Mouse (Mus musculus): ENCODE data around the gene Ptcd1. TPM values are rescaled to one million over a fixed set of nuclear protein-coding genes. Genes with fewer than 3 reads are reported as not detected.
A peak's percentile ranks its signal among the peaks of the same experiment; 100 is the strongest.

The Ptcd1 gene
- total and polyA plus RNA-seq, 3 experiments = 21.0 to 22.3 TPM; not detected in 1

- no peaks in the 10 kb centered on the region for H3K27me3 ChIP-seq (ENCODE audit: control insufficient read depth in 1 of 2, insufficient read depth in 2 of 2, low read length in 2 of 2)
- peaks cover 0 to 18% of the 10 kb centered on the region in 2 experiments; a peak in 2 of 4 replicates for H3K4me1 ChIP-seq (ENCODE audit: control insufficient read depth in 1 of 2, insufficient read depth in 2 of 2, low read length in 2 of 2)
- H3K9ac ChIP-seq (ENCODE audit: control insufficient read depth, low read depth, low read length, poor library complexity, severe bottlenecking) = peak overlapping the region; percentile 95
- peak overlapping the region; percentile 32; the same call in 1 of the 2 replicates for H3K27ac ChIP-seq (ENCODE audit: control insufficient read depth, low read depth, low read length)
- DNase-seq (ENCODE audit: low read depth, low spot score) = peak; percentile 56
- peaks cover 17% of the 10 kb centered on the region for H3K79me2 ChIP-seq (ENCODE audit: control insufficient read depth, insufficient read depth, low read length, poor library complexity)
- TF ChIP-seq USF1 (IDR thresholded peaks at IDR 0.05; ENCODE audit: low read depth, low read length) = peak; percentile 62; the same call in 1 of the 2 replicates
- peak; percentile 57 for TF ChIP-seq MXI1 (IDR thresholded peaks at IDR 0.05; ENCODE audit: low read depth, low read length)
- no peak for TF ChIP-seq MAFK (IDR thresholded peaks at IDR 0.05; ENCODE audit: borderline replicate concordance, low read depth, low read length)
- TF ChIP-seq BHLHE40 (IDR thresholded peaks at IDR 0.05; ENCODE audit: borderline replicate concordance, low read depth, low read length) = peak; percentile 64; the same call in 1 of the 2 replicates
- H3K9me3 ChIP-seq (replicated peaks; ENCODE audit: insufficient read depth, low read length) = no peaks in the 10 kb centered on the region
- H3K36me3 ChIP-seq (ENCODE audit: control insufficient read depth in 1 of 2, insufficient read depth in 2 of 2, low read length in 2 of 2) = peaks cover 0 to 11% of the 10 kb centered on the region in 2 experiments; a peak in 1 of 4 replicates
- peak overlapping the region; percentile 50 to 98 for H3K4me3 ChIP-seq (ENCODE audit: control insufficient read depth in 1 of 2, insufficient read depth in 1 of 2, low read depth in 2 of 2, low read length in 2 of 2)
Measured at GRCm38 (mm10) chr5:145200387-145200786, 33.5 kb upstream of the Ptcd1 start.

- peak; percentile 35 for DNase-seq (ENCODE audit: low read depth, low spot score)
- peaks cover 0 to 20% of the 10 kb centered on the region in 2 experiments; a peak in 3 of 4 replicates for H3K4me1 ChIP-seq (ENCODE audit: control insufficient read depth in 1 of 2, insufficient read depth in 2 of 2, low read length in 2 of 2)
- peaks cover 2 to 22% of the 10 kb centered on the region in 2 experiments; a peak in 3 of 4 replicates for H3K36me3 ChIP-seq (ENCODE audit: control insufficient read depth in 1 of 2, insufficient read depth in 2 of 2, low read length in 2 of 2)
Measured at GRCm38 (mm10) chr5:145191962-145192361, 25.1 kb upstream of the Ptcd1 start, which contains the start of gene Atp5j2. Atp5j2 (minus strand) TSS chr5:145192062.

GRCm38 (mm10) chr5:145190875-145191798, 24.2 kb upstream of the Ptcd1 start:
- Histone ChIP-seq H3K27ac (ENCODE audit: control insufficient read depth, low read depth, low read length) (peak overlapping the region; percentile 97), H3K27me3 (ENCODE audit: control insufficient read depth in 1 of 2, insufficient read depth in 2 of 2, low read length in 2 of 2) (no peaks in the 10 kb centered on the region), H3K9ac (ENCODE audit: control insufficient read depth, low read depth, low read length, poor library complexity, severe bottlenecking) (peak overlapping the region; percentile 93), H3K9me3 (replicated peaks; ENCODE audit: insufficient read depth, low read length) (no peaks in the 10 kb centered on the region), H3K79me2 (ENCODE audit: control insufficient read depth, insufficient read depth, low read length, poor library complexity) (peaks cover 45% of the 10 kb centered on the region), H3K36me3 (ENCODE audit: control insufficient read depth in 1 of 2, insufficient read depth in 2 of 2, low read length in 2 of 2) (peaks cover 2 to 22% of the 10 kb centered on the region in 2 experiments; a peak in 3 of 4 replicates), H3K4me3 (ENCODE audit: control insufficient read depth in 1 of 2, insufficient read depth in 1 of 2, low read depth in 2 of 2, low read length in 2 of 2) (peak overlapping the region; percentile 75 to 81), H3K4me1 (ENCODE audit: control insufficient read depth in 1 of 2, insufficient read depth in 2 of 2, low read length in 2 of 2) (peaks cover 0 to 20% of the 10 kb centered on the region in 2 experiments; a peak in 3 of 4 replicates)
- DNase-seq (ENCODE audit: low read depth, low spot score) = peak; percentile 95
- TF ChIP-seq POLR2A (IDR thresholded peaks at IDR 0.05; ENCODE audit: control insufficient read depth in 1 of 2, insufficient read depth in 1 of 2, low read depth in 1 of 2, low read length in 2 of 2, poor library complexity in 1 of 2) (peak; percentile 59 to 96; a peak in 3 of 4 replicates), MYC (IDR thresholded peaks at IDR 0.05; ENCODE audit: low read depth, low read length) (peak; percentile 82), GABPA (IDR thresholded peaks at IDR 0.05; ENCODE audit: low read depth, low read length) (no peak), POLR2AphosphoS2 (IDR thresholded peaks at IDR 0.05; ENCODE audit: low read length) (peak; percentile 86; the same call in 1 of the 2 replicates), SMC3 (IDR thresholded peaks at IDR 0.05; ENCODE audit: low read depth, low read length) (no peak), ZC3H11A (IDR thresholded peaks at IDR 0.05; ENCODE audit: low read depth, low read length) (no peak), MEF2A (IDR thresholded peaks at IDR 0.05; ENCODE audit: extremely low read depth, insufficient replicate concordance, low read depth, low read length, poor library complexity, severe bottlenecking) (no peak), CTCF (IDR thresholded peaks at IDR 0.05 in 2 of 3, conservative IDR thresholded peaks at IDR 0.05 in 1 of 3; ENCODE audit: control insufficient read depth in 1 of 3, insufficient read depth in 1 of 3, low read depth in 2 of 3, low read length in 3 of 3, poor library complexity in 1 of 3, severe bottlenecking in 1 of 3) (no peak), MYB (IDR thresholded peaks at IDR 0.05; ENCODE audit: low read depth, low read length) (no peak), RCOR1 (IDR thresholded peaks at IDR 0.05; ENCODE audit: low read depth, low read length) (no peak), ELF1 (IDR thresholded peaks at IDR 0.05; ENCODE audit: low read depth, low read length) (peak; percentile 72), TBP (IDR thresholded peaks at IDR 0.05; ENCODE audit: low read depth, low read length) (peak; percentile 92), ZNF384 (IDR thresholded peaks at IDR 0.05; ENCODE audit: low read depth, low read length) (no peak), ETS1 (IDR thresholded peaks at IDR 0.05; ENCODE audit: low read depth, low read length) (peak; percentile 33; the same call in 1 of the 2 replicates), CHD1 (IDR thresholded peaks at IDR 0.05; ENCODE audit: low read depth, low read length) (peak; percentile 16; the same call in 1 of the 2 replicates), EP300 (IDR thresholded peaks at IDR 0.05; ENCODE audit: low read depth in 1 of 2, low read length in 2 of 2) (0 out of 4 replicates have a peak, but pooled peaks of 1 of the 2 experiments have one; percentile 15), POLR2AphosphoS5 (IDR thresholded peaks at IDR 0.05; ENCODE audit: borderline replicate concordance, low read depth, low read length) (no peak), GATA1 (IDR thresholded peaks at IDR 0.05; ENCODE audit: low read depth, low read length) (no peak)

More at GRCm38 (mm10) chr5:145191962-145192361, 25.1 kb upstream of the Ptcd1 start, which contains the start of gene Atp5j2:
- peak within 1 kb of the TSS; percentile 97 for H3K27ac ChIP-seq (ENCODE audit: control insufficient read depth, low read depth, low read length)
- H3K79me2 ChIP-seq (ENCODE audit: control insufficient read depth, insufficient read depth, low read length, poor library complexity) = peaks cover 42% of the 10 kb centered on the region
- peak within 1 kb of the TSS; percentile 93 for H3K9ac ChIP-seq (ENCODE audit: control insufficient read depth, low read depth, low read length, poor library complexity, severe bottlenecking)
- peak within 1 kb of the TSS; percentile 75 to 81 for H3K4me3 ChIP-seq (ENCODE audit: control insufficient read depth in 1 of 2, insufficient read depth in 1 of 2, low read depth in 2 of 2, low read length in 2 of 2)
- TF ChIP-seq CHD1 (IDR thresholded peaks at IDR 0.05; ENCODE audit: low read depth, low read length) (0 out of 2 replicates have a peak, but pooled peaks have one; percentile 7), JUND (IDR thresholded peaks at IDR 0.05; ENCODE audit: low read depth, low read length) (no peak)
- no peaks in the 10 kb centered on the region for H3K9me3 ChIP-seq (replicated peaks; ENCODE audit: insufficient read depth, low read length)
- H3K27me3 ChIP-seq (ENCODE audit: control insufficient read depth in 1 of 2, insufficient read depth in 2 of 2, low read length in 2 of 2) = no peaks in the 10 kb centered on the region

Measured in MEL (cell line).